Mouse (Mus musculus): Measurements from ENCODE around the gene Pkp3. TPM values are rescaled to one million over a fixed set of nuclear protein-coding genes. Genes with fewer than 3 reads are reported as not detected.

Gene Pkp3
- total RNA-seq, 2 experiments from 2014 or later = not detected

Other genes with a start within 250 kb of the Pkp3 start
- 1 to 10 TPM in 1 of 2 experiments, under 1 TPM in 1; 0.99 to 2.3 TPM for gene Urah, start 243.2 kb upstream of the Pkp3 start, total RNA-seq (2021)
- not detected for gene Scgb1c1, start 232.7 kb upstream of the Pkp3 start, total RNA-seq (2021)
- gene Odf3, start 230.4 kb upstream of the Pkp3 start, total RNA-seq (2021) = not detected
- 1 to 10 TPM in 1 of 2 experiments, under 1 TPM in 1; 0.37 to 1.2 TPM for gene Gm45785, start 221.9 kb upstream of the Pkp3 start, total RNA-seq (2021)
- 10 to 100 TPM; 68.9 to 73.1 TPM for gene Ric8a, start 221.3 kb upstream of the Pkp3 start, total RNA-seq (2021)
- 10 to 100 TPM; 24.7 to 26.2 TPM for gene Bet1l, start 220.6 kb upstream of the Pkp3 start, total RNA-seq (2021)
- gene Psmd13, start 196.2 kb upstream of the Pkp3 start, total RNA-seq (2021) = 100 to 1,000 TPM; 104 to 112 TPM
- 10 to 100 TPM; 75.3 to 75.8 TPM for gene Sirt3, start 195.9 kb upstream of the Pkp3 start, total RNA-seq (2021)
- gene Cox8b, start 177.8 kb upstream of the Pkp3 start, total RNA-seq (2021) = 1 to 10 TPM; 1.2 to 3.7 TPM
- under 1 TPM; 0.48 to 0.50 TPM for gene Nlrp6, start 157.3 kb upstream of the Pkp3 start, total RNA-seq (2021)
- gene Pgghg, start 136.8 kb upstream of the Pkp3 start, total RNA-seq (2021) = 1 to 10 TPM; 4.0 to 4.6 TPM
- gene Ifitm5, start 127.9 kb upstream of the Pkp3 start, total RNA-seq (2021) = not detected
- not detected for gene Gm45717, start 122.3 kb upstream of the Pkp3 start, total RNA-seq (2021)
- 10 to 100 TPM; 11.0 to 12.9 TPM for gene Ifitm2, start 122.2 kb upstream of the Pkp3 start, total RNA-seq (2021)
- 1 to 10 TPM; 1.1 to 1.7 TPM for gene Ifitm1, start 111.0 kb upstream of the Pkp3 start, total RNA-seq (2021)
- gene Ifitm3, start 67.4 kb upstream of the Pkp3 start, total RNA-seq (2021) = 10 to 100 TPM in 1 of 2 experiments, 1 to 10 TPM in 1; 8.0 to 11.4 TPM
- gene Ifitm6, start 60.3 kb upstream of the Pkp3 start, total RNA-seq (2021) = not detected
- gene Gm17387, start 49.1 kb upstream of the Pkp3 start, total RNA-seq (2021) = not detected
- gene B4galnt4, start 17.1 kb upstream of the Pkp3 start, total RNA-seq (2021) = 10 to 100 TPM; 84.2 to 86.8 TPM
- 1 to 10 TPM; 1.9 to 2.1 TPM for gene Sigirr, start 22.4 kb downstream of the Pkp3 start, total RNA-seq (2021)
- gene Ano9, start 39.6 kb downstream of the Pkp3 start, total RNA-seq (2021) = not detected
- gene Ptdss2, start 44.2 kb downstream of the Pkp3 start, total RNA-seq (2021) = 10 to 100 TPM; 47.4 to 50.6 TPM
- gene Rnh1, start 94.6 kb downstream of the Pkp3 start, total RNA-seq (2021) = 10 to 100 TPM; 35.5 to 45.9 TPM
- gene Hras, start 115.8 kb downstream of the Pkp3 start, total RNA-seq (2021) = 100 to 1,000 TPM; 201 TPM
- gene Lrrc56, start 115.9 kb downstream of the Pkp3 start, total RNA-seq (2021) = 1 to 10 TPM; 4.3 to 4.5 TPM
- not detected for gene Lmntd2, start 135.9 kb downstream of the Pkp3 start, total RNA-seq (2021)
- 1 to 10 TPM in 1 of 2 experiments, under 1 TPM in 1; 0.71 to 1.5 TPM for gene Rassf7, start 137.6 kb downstream of the Pkp3 start, total RNA-seq (2021)
- gene Phrf1, start 150.6 kb downstream of the Pkp3 start, total RNA-seq (2021) = 10 to 100 TPM; 76.9 to 78.8 TPM
- gene Irf7, start 188.3 kb downstream of the Pkp3 start, total RNA-seq (2021) = 1 to 10 TPM in 1 of 2 experiments, under 1 TPM in 1; 0.46 to 1.2 TPM
- not detected for gene Cdhr5, start 198.6 kb downstream of the Pkp3 start, total RNA-seq (2021)
- not detected for gene Sct, start 200.9 kb downstream of the Pkp3 start, total RNA-seq (2021)
- gene Drd4, start 213.8 kb downstream of the Pkp3 start, total RNA-seq (2021) = not detected
- gene Deaf1, start 249.5 kb downstream of the Pkp3 start, total RNA-seq (2021) = 10 to 100 TPM; 66.3 to 79.6 TPM
- gene Tmem80, start 249.5 kb downstream of the Pkp3 start, total RNA-seq (2021) = 10 to 100 TPM; 29.2 to 30.5 TPM

Data from layer of hippocampus, adult 18-20 months (tissue).